Mouse (Mus musculus): Measurements from ENCODE around the gene Inpp5f. TPM values are rescaled to one million over a fixed set of nuclear protein-coding genes. Genes with fewer than 3 reads are reported as not detected.
"Not testable (repeated sequence)": the region's sequence is repeated elsewhere in the genome, so short reads cannot be mapped to it uniquely, and the experiment has no call there.

Gene Inpp5f
- polyA plus RNA-seq, 1 experiment from 2014 or later = 316 TPM

DNA sequence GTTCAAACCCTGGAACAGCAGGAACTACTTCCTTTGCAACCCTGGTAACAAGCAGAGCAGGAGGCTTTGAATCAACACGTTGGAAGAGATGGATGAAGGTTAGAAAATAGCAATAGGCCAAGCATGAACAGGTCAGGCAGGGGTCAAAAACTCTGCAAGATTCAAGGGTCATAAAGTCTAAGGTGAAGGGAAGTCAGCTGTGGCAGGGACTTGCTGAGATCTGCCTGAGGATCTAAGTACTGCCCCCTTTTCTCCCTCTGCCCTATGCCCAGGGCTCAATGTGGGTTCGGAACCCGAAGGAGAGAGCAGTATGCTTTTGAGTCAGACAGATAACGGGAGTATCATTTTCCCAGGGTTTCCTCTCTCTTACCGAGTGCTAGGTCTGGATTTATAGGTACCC is 9.3 kb upstream of the Inpp5f start:
- WGBS = 88% methylated on average over 5 of the region's 5 CpGs
- no peak for ATAC-seq (replicated peaks)
- H3K4me2 ChIP-seq (replicated peaks) = no peak overlapping the region
- no peaks in the 10 kb centered on the region for H3K36me3 ChIP-seq
- no peak overlapping the region for H3K4me3 ChIP-seq
- no peaks in the 10 kb centered on the region for H3K4me1 ChIP-seq
- H3K9ac ChIP-seq (replicated peaks) = no peak overlapping the region
- no peaks in the 10 kb centered on the region for H3K9me3 ChIP-seq
- no peak overlapping the region for H3K27ac ChIP-seq (replicated peaks)
- no peaks in the 10 kb centered on the region for H3K27me3 ChIP-seq

DNA sequence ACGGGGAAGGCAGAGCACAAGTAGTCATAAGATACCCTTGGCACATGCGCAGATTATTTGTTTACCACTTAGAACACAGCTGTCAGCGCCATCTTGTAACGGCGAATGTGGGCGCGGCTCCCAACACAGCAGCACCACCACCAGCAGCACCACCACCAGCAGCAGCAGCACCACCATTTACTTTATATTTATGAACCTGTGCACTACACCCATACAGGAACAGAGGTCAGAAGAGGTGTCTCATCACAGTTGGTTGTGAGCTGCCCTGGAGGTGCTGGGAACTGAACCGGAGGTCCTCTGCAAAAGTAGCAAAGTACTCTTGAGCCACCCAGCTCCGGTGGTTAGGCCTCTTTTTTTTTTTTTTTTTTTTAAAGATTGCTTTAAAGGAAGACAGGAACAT is 1.2 kb upstream of the Inpp5f start:
- WGBS = 97% methylated on average over 8 of the region's 9 CpGs
- not testable (repeated sequence) for ATAC-seq (replicated peaks)

DNA sequence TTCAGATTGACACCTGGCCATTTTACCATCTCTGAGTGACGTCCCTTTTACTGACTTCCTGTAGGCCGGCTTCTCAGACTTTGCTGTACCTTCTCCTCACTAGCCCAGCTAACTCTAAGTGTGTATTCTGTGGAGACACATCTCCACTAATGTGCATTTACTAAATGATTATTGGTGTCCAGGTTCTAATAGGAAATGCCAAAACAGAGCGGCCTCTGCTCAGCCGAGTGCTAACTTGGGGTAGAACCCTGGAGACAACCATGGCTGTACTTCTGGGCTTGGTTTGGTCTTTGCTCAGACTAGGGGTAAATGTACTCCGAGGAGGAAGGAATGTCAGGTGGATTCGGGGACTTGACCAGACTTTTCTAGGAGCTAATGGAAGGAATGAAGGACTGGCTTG is 638 bp upstream of the Inpp5f start:
- H3K4me2 ChIP-seq (replicated peaks) = peak overlapping the region; percentile 84
- no peaks in the 10 kb centered on the region for H3K36me3 ChIP-seq
- no peaks in the 10 kb centered on the region for H3K27me3 ChIP-seq
- H3K4me3 ChIP-seq = peak overlapping the region; percentile 69
- no peak overlapping the region for H3K9ac ChIP-seq (replicated peaks)
- 88% methylated on average over 6 of the region's 6 CpGs for WGBS
- H3K27ac ChIP-seq (replicated peaks) = peak overlapping the region; percentile 81
- H3K9me3 ChIP-seq = no peaks in the 10 kb centered on the region
- peaks cover 13% of the 10 kb centered on the region for H3K4me1 ChIP-seq
- ATAC-seq (replicated peaks) = peak; percentile 53; the same call in 1 of the 2 replicates

More for the DNA sequence above, 1.2 kb upstream of the Inpp5f start:
- H3K36me3 ChIP-seq; H3K9me3 ChIP-seq; H3K27ac ChIP-seq (replicated peaks); H3K4me3 ChIP-seq; H3K27me3 ChIP-seq; H3K4me2 ChIP-seq (replicated peaks); H3K9ac ChIP-seq (replicated peaks): not testable (repeated sequence)
- H3K4me1 ChIP-seq = peaks cover 13% of the 10 kb centered on the region

DNA sequence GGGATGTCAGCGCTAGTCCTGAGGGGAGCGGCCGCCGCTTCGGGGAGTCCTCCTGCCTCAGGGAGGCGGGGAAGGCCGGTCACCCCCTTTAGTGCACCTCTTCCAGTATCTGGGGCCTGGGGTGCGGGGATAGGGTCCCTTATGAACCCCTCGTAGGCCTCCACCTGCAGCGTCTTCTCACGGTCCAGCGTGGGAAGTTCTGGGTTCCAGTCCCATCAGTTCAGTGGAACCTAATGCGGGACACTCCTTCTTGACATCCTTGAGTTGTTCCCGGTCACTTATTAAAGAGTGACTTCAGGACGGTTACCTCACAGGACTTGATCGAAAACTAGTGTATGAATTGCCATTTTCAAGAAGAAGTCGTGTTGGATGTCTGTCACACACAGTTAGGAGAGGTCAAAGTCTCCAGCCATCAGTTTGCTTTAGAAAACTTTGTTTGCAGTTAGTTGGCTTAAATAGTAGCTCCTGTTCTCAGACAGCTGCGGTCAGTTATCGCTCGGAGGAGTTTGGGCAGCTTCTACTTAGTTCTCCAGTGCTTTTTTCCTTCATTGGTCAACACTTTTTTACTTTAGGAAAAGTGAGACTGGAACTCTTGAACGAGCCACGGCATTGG is 777 bp downstream of the Inpp5f start:
- Histone ChIP-seq H3K9ac (replicated peaks) (peak overlapping the region; percentile 78), H3K4me1 (peaks cover 13% of the 10 kb centered on the region), H3K27ac (replicated peaks) (peak overlapping the region; percentile 65), H3K27me3 (no peaks in the 10 kb centered on the region), H3K9me3 (no peaks in the 10 kb centered on the region), H3K36me3 (no peaks in the 10 kb centered on the region), H3K4me2 (replicated peaks) (peak overlapping the region; percentile 84), H3K4me3 (peak overlapping the region; percentile 69)
- WGBS = 18% methylated on average over 22 of the region's 22 CpGs
- ATAC-seq (replicated peaks) = peak; percentile 57; the same call in 1 of the 2 replicates

GRCm38 (mm10) chr7:128612521-128613181 is 1.5 kb downstream of the Inpp5f start:
- 83% methylated on average over 12 of the region's 12 CpGs for WGBS
- Histone ChIP-seq H3K4me3 (peak overlapping the region; percentile 69), H3K36me3 (no peaks in the 10 kb centered on the region), H3K4me2 (replicated peaks) (peak overlapping the region; percentile 84), H3K4me1 (peaks cover 13% of the 10 kb centered on the region), H3K9ac (replicated peaks) (no peak overlapping the region), H3K9me3 (no peaks in the 10 kb centered on the region), H3K27ac (replicated peaks) (no peak overlapping the region), H3K27me3 (no peaks in the 10 kb centered on the region)
- no peak for ATAC-seq (replicated peaks)

DNA sequence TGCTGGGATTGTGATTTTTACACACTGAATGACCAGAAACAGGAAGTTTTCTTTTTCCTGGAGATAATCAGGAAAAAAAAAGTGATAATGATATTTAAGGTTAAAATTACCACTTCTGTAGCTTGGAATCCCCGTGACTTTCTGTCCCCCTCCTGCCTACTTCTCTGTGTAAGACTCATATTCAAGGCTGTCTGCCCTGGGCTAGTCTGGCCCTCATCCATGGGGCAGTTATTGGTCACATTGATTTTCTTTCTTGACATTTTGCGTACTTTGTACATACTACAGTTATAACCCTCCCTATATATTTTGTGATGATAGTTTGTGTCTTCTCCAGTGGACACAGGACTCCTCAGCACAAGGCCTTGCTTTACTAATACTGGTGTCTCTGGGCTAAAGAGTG is 2.5 kb downstream of the Inpp5f start:
- WGBS = 85% methylated on average over 2 of the region's 2 CpGs
- no peaks in the 10 kb centered on the region for H3K36me3 ChIP-seq
- no peaks in the 10 kb centered on the region for H3K27me3 ChIP-seq
- ATAC-seq (replicated peaks) = no peak
- H3K27ac ChIP-seq (replicated peaks) = no peak overlapping the region
- H3K9me3 ChIP-seq = no peaks in the 10 kb centered on the region
- H3K9ac ChIP-seq (replicated peaks) = no peak overlapping the region
- no peak overlapping the region for H3K4me2 ChIP-seq (replicated peaks)
- H3K4me3 ChIP-seq = no peak overlapping the region
- H3K4me1 ChIP-seq = peaks cover 13% of the 10 kb centered on the region

DNA sequence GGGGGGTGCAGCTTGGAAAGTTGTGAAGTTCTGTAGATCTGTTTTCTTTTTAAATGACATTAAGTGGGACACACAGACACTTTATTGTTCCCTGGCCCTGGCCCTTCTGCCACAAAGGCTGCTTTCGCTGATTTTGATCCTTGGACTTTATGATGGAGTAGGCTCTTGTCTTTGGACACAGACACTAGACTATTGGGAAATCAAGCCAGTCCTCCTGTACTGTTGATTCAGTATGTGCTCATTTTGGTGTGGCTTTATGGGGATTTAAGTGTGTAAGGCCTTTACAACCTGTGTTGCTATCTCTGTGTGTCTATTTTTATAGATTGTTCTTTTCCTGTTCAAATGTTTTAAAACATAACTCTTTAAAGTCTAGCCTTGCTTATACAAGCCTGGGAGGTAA is 6.5 kb downstream of the Inpp5f start:
- Histone ChIP-seq H3K9ac (replicated peaks) (no peak overlapping the region), H3K9me3 (no peaks in the 10 kb centered on the region), H3K27me3 (no peaks in the 10 kb centered on the region), H3K4me3 (no peak overlapping the region), H3K4me2 (replicated peaks) (no peak overlapping the region), H3K36me3 (no peaks in the 10 kb centered on the region), H3K4me1 (peaks cover 10% of the 10 kb centered on the region), H3K27ac (replicated peaks) (no peak overlapping the region)
- WGBS = 92% methylated on average over 1 of the region's 1 CpGs
- no peak for ATAC-seq (replicated peaks)

- H3K9ac ChIP-seq (replicated peaks) = no peak overlapping the region
- no peaks in the 10 kb centered on the region for H3K36me3 ChIP-seq
- no peaks in the 10 kb centered on the region for H3K27me3 ChIP-seq
- WGBS = 100% methylated on average over 1 of the region's 1 CpGs
- no peak for ATAC-seq (replicated peaks)
- H3K4me2 ChIP-seq (replicated peaks) = no peak overlapping the region
- no peak overlapping the region for H3K4me3 ChIP-seq
- no peak overlapping the region for H3K27ac ChIP-seq (replicated peaks)
- no peaks in the 10 kb centered on the region for H3K9me3 ChIP-seq
- peaks cover 13% of the 10 kb centered on the region; the same call in 1 of the 2 replicates for H3K4me1 ChIP-seq
These were observed 9.1 kb downstream of the Inpp5f start for GRCm38 (mm10) chr7:128620178-128620577.

GRCm38 (mm10) chr7:128622266-128622961 is 11.3 kb downstream of the Inpp5f start:
- no peaks in the 10 kb centered on the region for H3K27me3 ChIP-seq
- H3K4me2 ChIP-seq (replicated peaks) = no peak overlapping the region
- peaks cover 13% of the 10 kb centered on the region; the same call in 1 of the 2 replicates for H3K4me1 ChIP-seq
- H3K27ac ChIP-seq (replicated peaks) = peak overlapping the region; percentile 32
- WGBS = 16% methylated on average over 7 of the region's 7 CpGs
- ATAC-seq (replicated peaks) = peak; percentile 38; the same call in 1 of the 2 replicates
- H3K36me3 ChIP-seq = no peaks in the 10 kb centered on the region
- no peaks in the 10 kb centered on the region for H3K9me3 ChIP-seq
- no peak overlapping the region for H3K9ac ChIP-seq (replicated peaks)
- H3K4me3 ChIP-seq = no peak overlapping the region

- no peak overlapping the region for H3K4me2 ChIP-seq (replicated peaks)
- no peaks in the 10 kb centered on the region for H3K27me3 ChIP-seq
- H3K4me1 ChIP-seq = peaks cover 13% of the 10 kb centered on the region; the same call in 1 of the 2 replicates
- H3K4me3 ChIP-seq = no peak overlapping the region
- H3K36me3 ChIP-seq = no peaks in the 10 kb centered on the region
- H3K9me3 ChIP-seq = no peaks in the 10 kb centered on the region
- no peak overlapping the region for H3K9ac ChIP-seq (replicated peaks)
- ATAC-seq (replicated peaks) = no peak
- no peak overlapping the region for H3K27ac ChIP-seq (replicated peaks)
- WGBS = 21% methylated on average over 2 of the region's 2 CpGs
These were observed 11.9 kb downstream of the Inpp5f start for GRCm38 (mm10) chr7:128622994-128623393.

GRCm38 (mm10) chr7:128625382-128625781 is 14.3 kb downstream of the Inpp5f start:
- H3K27me3 ChIP-seq = no peaks in the 10 kb centered on the region
- WGBS = 91% methylated on average over 2 of the region's 2 CpGs
- ATAC-seq (replicated peaks) = no peak
- no peak overlapping the region for H3K4me3 ChIP-seq
- H3K4me2 ChIP-seq (replicated peaks) = no peak overlapping the region
- H3K9ac ChIP-seq (replicated peaks) = no peak overlapping the region
- H3K4me1 ChIP-seq = peaks cover 13% of the 10 kb centered on the region; the same call in 1 of the 2 replicates
- H3K9me3 ChIP-seq = no peaks in the 10 kb centered on the region
- H3K27ac ChIP-seq (replicated peaks) = no peak overlapping the region
- no peaks in the 10 kb centered on the region for H3K36me3 ChIP-seq

GRCm38 (mm10) chr7:128626601-128627000 is 15.5 kb downstream of the Inpp5f start:
- Histone ChIP-seq H3K4me3 (no peak overlapping the region), H3K27ac (replicated peaks) (no peak overlapping the region), H3K9ac (replicated peaks) (no peak overlapping the region), H3K4me1 (peaks cover 13% of the 10 kb centered on the region; the same call in 1 of the 2 replicates), H3K36me3 (no peaks in the 10 kb centered on the region), H3K9me3 (no peaks in the 10 kb centered on the region), H3K4me2 (replicated peaks) (no peak overlapping the region), H3K27me3 (no peaks in the 10 kb centered on the region)
- WGBS = 73% methylated on average over 4 of the region's 5 CpGs
- ATAC-seq (replicated peaks) = no peak

Measured in forebrain, embryonic 15.5 days (tissue).